Mouse (Mus musculus) CH12.LX (cell line): ENCODE results near the gene Prune2.

Source experiments
- POLR2A ChIP-seq: IDR thresholded peaks from 2 replicates; pipeline ENCODE4 v1.6.1; 2011; ENCODE audit warnings: low read depth, mild to moderate bottlenecking, improper control_type of control experiment, low read length
- SIN3A ChIP-seq: IDR thresholded peaks from 2 replicates; pipeline ENCODE4 v1.6.1; 2012; ENCODE audit warnings: low read length, improper control_type of control experiment, inconsistent platforms

GRCm38 (mm10) chr19:16924516-16924915, 31.4 kb upstream of the Prune2 start:
- TF ChIP-seq SIN3A (no peak), POLR2A (no peak)
